Mouse (Mus musculus): ENCODE measurements around the gene Ackr3.

The Ackr3 gene

DNA sequence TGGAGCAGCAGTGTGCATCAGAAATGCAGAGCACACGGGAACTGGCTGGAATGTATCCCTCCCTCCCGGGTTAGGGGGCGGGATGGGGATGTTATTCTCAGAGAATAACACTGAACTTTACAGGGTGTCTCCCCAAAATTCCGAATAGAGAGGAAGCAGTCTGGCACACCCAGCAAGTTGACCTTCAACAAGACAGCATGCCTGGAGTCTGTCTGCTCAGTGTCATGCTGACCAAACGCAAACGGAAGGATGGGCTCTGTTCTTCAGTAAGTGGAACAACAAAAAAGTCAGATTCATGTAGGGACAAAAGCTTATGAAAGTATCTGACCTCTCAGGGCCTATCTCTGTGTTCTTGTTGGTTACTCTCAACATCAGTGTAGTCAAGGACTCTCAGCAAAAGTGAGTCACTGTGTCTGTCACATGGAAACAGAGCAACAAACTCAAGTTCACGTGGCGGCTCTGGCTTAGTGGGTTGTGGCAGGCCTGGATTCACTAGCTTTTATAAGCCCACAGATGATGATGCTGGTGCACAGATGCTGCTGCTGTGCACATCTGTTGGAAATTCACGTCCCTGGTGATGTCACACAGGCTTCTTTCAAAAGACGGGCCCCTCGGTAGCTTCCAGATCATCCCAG lies 54.6 kb downstream of the Ackr3 start:
- DNase-seq (ENCODE audit: low spot score), result peak; percentile 45

DNA sequence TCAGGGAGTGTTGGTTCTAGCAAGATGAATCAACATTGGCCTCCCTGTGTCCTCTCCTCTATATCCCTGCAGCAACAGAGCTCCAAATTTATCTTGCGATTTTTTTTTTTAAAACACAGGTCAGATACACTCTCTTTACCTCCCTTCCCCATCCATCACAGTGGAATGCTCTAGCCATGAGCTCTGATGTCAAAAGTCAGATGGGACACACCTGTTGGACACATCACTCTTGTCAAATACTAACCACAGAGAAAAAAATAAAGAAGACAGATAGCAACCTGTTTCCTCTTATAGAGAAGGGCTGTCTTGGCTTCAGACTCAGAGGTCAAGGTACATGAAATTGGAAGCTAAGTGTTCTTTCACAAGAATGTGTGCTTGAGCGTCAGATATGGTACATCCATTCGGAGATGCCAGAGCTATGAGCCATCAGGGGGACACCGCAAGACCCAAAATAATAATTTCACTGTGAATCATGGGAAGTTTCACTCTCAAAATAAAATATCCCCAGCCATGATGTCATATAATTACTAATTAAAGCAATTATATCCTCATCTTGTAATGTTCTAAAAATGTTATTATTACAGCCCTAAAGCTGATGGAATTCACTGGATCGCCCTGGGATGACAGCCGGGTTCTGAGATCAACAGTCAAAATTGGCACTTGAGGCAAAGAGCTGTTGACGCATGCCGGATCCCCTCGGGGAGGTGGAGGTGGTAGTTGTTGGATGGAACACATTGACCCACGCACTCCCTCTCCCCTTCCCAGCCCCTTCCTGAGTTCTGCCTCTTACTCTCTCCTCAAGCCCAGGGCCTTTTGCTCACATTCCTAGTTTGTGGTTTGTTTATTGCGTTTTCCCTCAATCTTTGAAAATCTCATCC lies 57.2 kb downstream of the Ackr3 start:
- no peak for DNase-seq (ENCODE audit: low spot score)

DNA sequence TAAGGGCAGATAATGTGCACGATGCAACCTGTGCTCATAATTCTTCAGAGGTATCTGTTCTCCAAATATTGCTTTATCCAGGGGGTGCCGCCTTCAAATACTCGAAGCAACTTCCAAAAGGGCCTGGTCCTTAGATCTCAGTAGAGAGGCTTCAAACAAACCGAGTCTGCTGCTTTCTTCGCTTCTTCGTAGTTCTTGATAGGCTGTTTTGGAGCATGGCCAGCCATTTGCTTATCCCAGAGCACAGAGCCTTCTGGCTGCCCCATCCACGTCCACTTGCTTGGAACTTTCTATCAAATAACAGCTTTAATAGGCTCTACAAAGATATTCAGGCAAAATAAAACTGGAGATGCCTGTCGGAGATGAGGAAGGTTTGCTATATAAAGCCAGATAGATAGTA lies 58.6 kb downstream of the Ackr3 start:
- DNase-seq (ENCODE audit: low spot score), result no peak
